Mouse (Mus musculus): Measurements from ENCODE around the gene Stac2.

The Stac2 gene

DNA sequence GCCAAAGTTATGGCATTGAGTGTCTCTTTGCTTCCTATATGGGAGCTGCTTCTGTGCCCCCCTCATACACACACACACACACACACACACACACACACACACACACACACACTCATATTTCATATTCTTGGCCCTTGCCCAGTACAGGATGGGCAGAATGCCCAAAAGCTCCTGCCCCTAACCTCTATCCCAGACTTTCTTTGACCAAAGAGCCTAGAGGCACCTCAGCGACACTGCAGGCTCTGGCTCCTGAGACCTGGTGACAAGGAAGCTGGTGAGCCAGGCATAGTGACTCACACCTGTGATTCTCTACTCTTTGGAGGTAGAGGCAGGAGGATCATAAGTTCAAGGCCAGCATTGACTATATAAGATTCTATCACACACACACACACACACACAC, 32.6 kb downstream of the Stac2 start:
- DNase-seq = no peak

DNA sequence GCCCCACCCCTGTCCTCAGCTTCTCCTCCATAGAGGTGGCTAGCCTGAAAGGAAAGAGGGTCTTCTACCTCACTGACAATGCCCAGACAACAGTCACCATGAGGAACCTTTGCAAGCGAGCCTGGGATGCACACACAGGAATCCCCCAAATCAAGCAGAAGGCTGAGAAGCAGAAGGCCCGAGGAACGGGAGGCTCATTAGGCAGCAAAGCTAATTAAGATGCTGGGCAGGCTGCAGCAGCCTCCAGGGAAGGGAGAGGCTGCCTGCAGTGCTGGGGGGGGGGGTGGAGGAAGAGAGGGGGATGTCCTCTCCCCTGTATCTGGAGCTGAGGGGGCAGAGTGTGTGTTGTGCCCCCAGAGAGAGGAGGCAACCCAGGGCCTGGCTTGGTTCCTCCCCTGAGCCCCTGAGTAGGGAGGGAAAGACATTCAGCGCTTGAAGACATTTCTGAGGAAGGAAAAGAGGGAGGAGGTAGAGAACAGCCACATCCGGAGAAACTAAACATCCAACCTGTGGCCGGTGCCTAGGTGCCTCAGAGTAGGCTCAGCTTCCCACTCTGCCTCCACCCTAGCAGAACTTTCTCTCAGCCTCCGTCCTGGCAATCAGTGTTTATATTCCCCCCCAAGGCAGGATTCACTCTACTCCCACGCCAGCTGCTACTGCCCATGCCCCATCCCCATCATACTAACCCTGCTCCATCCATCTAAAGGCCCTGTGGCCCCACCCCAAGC, 33.2 kb downstream of the Stac2 start:
- no peak for DNase-seq

DNA sequence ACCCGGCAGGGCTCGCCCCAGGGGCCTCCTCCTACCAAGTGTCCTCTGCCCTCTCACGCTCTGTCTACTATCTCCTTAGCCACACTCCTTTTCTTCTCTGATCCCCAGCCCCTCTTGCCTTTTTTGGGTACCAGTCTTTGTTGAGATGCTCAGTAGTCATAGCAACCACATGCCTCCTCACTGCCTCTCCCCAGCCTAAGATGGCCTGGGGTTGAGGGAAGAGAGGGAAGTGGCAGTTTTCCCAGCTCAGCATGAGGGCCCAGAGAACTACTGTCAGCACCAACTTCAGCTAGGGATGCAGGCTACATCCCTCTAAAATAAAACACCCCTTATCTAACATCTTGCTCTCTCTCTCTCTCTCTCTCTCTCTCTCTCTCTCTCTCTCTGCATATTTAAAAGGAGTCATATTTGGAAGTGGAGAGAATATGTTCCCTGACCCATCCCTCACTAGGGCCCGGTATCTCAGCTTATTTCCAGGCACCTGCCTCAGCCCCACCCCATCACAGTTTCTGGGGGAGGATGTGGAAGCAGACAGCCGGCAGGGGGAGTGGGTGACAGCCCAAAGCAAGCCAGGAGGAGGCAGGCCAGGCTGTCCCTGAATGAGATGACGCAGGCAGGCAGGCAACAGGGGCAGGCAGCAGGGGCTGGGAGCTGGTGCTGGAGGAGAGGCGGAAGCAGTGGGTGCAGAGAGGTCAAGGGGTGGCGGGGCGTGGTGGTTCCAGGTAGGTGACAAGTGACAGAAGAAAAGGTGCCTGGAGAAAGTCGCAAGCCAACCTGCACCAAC, 34.2 kb downstream of the Stac2 start:
- no peak for DNase-seq

DNA sequence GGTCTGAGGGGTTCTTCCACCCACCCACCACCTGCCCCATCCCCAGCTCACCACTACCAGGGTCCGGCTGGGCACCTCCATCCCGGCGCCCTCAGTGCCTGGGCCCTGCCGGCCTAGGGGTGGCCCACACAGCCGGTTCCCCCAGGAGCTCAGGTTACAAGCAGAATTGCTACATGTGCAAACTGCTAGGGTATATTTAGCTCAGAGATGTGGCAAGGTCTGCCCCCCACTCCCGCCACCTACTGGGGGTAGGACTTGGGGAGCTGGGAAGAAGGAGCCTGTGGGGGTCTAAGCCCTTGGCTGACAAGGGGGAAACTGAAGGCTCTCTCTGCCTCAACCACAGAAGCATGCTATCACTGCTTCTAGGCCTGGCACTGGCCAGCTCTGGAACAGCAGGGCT, 35.0 kb downstream of the Stac2 start:
- no peak for DNase-seq

DNA sequence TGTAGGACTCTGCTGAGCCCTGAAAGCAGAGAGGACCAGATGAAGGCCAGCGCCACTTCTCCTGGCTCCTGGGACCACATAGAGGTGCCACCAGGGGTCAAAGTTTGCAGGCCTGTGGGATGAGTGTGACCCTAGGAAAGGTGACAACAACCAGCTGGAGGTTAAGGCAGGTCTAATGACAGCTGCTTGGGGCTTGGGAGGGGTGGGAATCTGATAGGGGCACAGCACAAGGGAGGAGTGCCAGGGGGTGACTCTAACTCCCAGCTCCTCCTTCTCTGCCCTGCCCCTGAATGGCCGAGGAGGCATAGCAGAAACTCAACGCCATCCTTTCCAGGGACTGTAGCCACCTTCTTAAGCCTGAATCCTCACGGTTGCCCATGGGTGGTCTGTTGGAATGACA, 36.4 kb downstream of the Stac2 start:
- DNase-seq = no peak

DNA sequence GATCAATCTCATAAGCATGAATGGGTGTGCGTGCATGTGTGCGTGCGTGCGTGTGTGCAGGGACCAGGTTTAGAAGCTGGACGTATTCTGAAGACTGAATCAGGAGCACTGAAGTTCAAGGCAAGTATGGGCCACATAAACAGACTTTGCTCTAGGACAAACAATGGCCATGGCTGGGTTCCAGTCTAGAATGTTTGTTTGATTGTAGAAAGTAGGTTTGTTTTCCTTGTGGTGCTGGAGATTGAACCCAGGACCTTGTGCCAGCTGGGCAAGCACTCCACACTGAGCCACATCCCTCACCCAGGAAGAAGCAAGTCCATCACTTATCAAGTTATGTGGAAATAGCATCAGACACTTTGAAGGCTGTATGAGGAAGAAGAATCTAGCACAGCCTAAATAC, 37.1 kb downstream of the Stac2 start:
- DNase-seq = no peak

DNA sequence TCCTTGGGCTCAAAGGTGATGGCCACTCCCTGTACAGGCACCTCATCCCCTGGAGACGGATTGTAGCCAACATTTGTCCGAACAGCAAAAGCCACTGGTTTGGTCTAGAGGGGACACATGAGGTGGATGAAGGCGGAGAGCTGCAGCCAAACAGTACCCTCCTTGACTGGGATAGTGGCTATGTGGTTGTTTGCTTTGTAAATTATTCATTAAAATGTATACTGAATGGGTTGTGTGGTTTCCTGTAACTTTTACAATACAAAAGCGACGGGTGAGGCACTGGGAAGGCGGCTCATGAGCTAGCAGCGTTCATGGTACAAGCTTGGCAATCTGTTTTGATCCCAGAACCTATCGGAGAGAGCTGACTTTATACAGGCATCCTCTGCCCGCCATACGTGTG, 40.4 kb downstream of the Stac2 start:
- DNase-seq = no peak

DNA sequence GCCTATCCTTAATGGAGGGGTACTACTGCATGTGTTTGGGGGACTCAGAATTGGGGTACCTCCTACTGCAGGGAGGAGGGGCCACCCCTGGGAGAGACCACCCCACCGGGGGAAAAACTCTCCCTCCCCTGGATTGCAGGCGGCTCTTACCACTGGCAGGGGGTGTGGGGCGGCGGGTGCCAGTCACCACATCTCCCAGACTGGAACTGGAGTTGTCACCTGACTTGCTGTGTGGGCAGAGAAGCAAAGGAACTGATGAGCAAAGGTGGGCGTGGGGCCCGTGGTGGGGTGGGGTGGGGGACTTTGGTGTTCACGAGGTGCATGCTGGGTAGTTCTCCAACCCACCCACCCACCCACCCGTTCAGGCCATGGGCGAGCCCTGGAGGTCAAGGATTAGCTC, 41.5 kb downstream of the Stac2 start:
- no peak for DNase-seq

DNA sequence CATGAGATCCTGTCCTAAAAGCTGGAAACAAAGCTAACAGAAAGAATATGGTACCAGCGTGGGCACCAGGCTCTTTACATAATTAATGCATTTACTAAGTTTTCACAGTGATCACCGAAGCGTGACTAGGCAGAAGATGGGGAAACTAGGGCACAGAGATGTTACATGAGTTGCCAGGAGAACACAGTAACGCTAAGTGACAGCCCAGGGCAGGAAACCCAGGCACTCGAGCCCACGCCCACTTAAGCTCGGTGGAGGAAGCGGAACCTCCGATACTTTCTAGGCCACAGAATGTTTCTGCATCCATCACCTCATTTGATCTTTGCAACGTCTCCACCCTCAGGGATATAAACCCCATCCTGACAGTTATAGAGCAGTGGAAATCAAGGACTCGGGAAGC, 45.2 kb downstream of the Stac2 start:
- DNase-seq = no peak

DNA sequence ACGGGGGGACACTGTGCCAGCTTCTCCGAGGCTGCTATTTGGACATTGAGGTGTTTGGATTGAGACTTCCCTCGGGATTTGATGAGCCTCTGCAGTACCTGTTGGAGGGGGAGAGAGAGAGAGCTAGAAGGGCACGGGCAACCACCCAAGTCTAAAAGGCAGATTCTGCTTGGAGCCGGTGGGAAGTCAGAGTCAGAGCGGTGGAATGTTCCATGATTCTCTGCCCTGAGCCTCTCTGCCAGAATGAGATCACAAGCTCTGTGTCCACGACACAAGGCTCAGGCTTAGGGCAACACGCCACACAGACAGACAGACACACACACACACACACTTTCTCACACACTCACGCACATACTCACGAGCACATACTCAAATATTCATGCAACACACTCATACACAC, 47.6 kb downstream of the Stac2 start:
- DNase-seq = no peak

DNA sequence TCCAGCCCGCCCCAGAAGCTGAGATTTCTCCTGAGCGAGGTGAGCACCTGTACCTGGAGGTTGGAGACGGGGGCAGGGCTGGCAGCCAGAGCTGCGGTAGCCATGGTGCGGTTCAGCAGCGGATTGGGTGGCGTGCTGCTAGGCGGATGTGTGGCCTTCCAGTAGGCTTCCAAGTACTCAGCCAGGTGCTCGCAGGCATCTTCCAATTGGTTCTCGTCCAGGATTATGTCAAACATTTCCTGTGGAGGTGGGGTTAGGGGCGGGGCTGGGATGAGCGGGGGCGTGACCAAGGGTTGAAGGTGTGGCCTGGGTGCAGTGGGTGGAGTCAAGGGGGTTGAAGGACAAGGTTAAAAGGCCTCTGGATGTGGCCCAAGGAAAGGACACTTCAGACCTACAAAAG, 48.2 kb downstream of the Stac2 start:
- DNase-seq = no peak

DNA sequence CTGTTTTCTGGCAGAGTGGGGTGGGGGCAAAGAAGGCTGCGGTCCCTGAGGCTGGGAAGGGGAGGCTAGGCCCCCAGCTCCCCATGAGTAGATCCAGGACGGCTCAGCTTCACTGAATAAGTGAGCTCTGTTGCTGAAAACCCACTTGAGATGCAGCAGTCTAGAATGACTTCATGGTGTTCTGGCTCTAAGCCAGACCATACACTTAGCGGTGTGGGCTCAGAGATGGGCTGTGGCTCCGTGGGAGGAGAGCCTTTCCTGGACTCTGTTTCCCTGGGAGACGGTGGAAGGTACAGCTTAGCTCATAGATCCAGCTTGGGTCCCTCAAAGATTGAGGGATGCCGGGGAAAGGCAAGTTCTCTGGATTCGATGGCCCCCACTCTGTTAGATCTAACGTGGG, 49.1 kb downstream of the Stac2 start:
- DNase-seq = no peak

DNA sequence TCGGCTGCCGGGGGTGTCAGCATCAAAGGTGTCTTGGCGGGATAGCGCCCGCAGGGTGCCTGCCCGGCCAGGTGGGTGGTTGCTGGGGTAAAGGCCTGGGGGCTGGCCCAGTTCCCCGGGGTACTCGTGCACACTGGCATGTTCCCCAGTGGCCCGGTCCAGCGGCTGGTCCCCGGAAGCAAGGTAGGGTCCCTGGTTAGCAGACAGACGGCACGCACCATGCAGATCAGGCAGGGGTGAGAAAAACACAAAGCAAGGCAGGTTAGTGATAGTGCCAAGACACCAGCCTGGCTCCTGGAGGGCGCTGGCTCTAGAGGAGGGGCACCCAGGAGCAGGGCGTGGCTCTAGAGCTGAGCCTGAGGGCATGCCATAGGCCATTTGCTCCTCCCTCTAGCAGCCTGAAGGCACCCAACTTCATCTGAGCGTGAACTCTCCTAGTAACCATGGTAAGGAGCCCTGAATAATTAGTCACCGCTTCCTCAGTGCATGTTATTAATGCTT, 50.0 kb downstream of the Stac2 start:
- DNase-seq = no peak

DNA sequence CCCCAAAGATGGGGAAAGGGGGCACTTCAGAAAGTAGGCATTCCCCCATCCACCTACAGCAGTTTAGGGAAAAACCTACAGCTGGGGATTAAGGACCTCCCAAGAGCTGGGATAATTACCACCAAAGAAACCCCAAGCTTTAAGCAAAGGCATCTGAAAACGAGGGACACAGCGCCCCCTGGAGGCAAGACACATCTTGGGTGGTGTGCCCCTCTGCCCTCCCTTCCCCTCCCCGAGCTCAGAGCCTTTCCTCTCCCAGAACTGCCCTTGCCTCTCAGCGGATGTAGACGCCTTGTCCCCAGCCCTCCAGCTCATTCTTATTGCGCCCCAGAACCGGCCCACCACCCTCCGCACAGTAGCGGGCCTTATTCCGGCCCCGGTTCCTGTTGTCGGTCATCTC, 50.6 kb downstream of the Stac2 start:
- no peak for DNase-seq

DNA sequence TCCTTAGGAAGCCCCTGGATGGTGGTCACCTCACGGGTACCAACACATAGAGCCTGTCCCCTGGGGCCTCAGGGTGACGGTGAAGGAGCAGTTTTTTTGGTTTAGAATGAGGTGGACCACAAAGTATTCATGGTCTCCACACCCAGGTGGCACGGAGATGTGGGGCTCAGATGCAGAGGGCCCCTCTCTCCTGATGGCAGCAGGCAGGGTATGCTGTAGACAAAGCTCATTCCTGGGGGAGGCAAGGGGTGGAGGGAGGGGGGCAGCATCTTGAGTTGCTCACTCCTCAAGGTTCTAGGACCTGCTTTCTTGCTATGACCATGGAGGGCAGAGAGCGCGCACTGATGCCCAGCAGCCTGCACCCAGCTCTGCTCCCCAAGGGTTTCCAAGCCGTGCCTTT, 51.3 kb downstream of the Stac2 start:
- DNase-seq = no peak

DNA sequence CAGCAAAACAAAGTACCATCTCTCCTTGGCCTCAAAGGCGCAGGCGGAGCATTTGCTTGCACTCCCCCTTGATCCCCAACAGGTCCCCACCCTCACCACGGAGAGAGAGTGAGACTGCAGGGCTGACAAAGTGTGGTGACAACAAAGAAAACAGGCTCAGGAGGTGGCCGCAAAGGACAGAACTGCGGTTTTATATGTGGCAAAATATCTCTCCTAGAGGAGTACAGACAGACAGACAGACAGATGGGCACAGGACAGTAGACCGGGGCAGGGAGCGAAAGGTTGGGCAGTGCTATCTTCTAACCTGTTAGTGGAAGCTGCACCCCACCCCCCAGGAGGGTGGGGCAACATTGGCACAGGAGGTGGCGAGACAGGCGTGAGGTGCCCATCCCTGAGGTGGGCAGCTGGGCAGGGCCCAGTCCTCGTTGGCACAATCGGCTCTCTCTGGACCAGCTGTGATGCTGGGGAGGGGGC, 51.9 kb downstream of the Stac2 start:
- no peak for DNase-seq

DNA sequence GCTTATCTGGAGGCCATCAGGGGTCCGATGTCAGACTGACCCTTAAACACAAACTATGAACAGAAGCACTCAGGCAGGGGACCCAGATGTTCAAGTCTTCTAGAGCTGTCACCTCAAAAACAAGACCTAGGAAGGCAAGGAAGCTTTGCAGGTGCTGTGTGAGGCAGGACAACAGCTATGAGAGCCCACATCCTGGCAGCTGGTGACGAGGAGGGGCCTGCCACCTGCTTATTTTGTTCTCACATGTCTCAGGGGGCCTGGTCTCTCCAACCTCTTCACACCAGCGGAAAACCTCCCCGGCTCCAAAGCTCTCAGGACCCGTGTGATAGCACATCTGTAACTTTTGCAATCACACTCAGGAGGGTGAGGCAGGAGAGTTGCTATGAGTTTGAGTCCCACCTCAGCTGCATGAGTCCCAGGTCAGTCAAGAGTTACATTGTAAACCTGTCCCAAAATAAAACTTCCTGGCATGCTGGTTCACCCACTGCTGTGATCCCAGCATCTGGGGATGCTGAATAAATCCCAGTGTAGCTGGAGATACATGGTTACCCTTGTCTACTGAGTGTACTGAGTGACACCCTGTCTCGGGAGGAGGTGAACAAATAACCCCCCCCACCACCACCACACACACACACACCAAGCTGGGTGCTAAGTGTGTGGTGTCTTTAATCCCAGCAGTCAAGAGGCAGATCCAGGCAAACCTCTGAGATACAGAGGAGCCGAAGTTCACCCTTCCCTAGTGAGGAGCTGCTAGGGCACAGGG, 52.7 kb downstream of the Stac2 start:
- DNase-seq = no peak

DNA sequence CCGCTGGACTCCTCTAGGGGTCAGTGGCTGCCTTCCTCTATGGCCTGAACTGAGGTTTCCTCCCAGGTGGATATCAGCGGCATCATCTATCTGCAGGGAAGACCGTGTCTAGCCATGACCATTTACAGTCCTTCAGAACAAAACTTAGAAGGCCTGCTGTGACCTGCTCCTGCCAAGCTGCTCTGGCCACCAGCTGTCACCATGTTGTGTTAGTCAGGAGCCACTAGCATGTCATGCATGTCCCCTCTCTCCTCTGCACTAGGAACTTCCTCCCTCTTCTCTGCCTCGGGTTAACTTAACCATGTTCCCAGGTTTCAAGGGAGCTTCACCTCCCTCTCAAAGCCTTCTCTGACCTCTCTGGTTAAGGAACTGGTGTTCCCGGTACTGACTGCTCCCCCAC, 53.5 kb downstream of the Stac2 start:
- no peak for DNase-seq

DNA sequence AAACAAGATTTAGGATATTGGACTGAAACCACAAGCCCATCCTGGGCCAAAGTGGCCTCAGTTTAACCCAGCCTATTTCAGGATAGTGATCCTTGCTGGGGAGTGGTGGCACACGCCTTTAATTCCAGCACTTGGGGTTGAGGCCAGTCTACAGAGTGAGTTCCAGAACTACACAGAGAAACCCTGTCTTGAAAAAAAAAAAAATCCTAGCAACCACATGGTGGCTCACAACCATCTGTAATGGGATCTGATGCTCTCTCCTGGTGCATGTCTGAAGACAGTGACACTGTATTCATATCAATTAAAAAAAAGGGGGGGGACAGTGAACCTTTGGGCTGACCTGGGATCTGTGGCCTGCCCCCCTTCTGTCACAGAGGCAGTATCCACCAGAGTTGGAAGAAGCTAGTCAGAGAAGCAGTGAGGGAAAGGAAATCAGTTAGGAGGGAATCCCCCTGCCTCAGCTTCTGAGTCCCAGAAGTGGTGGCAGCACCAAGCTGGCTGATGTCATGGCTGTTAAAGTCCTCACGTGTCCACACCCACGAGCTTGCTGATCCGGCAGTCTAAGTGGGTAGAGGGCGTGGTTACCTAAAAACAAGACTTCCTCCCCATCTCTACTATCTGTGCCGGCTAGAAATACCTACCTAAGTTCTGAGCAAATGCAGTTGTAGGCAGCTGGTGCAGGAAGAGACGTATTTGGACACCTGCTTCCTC, 54.2 kb downstream of the Stac2 start:
- no peak for DNase-seq

DNA sequence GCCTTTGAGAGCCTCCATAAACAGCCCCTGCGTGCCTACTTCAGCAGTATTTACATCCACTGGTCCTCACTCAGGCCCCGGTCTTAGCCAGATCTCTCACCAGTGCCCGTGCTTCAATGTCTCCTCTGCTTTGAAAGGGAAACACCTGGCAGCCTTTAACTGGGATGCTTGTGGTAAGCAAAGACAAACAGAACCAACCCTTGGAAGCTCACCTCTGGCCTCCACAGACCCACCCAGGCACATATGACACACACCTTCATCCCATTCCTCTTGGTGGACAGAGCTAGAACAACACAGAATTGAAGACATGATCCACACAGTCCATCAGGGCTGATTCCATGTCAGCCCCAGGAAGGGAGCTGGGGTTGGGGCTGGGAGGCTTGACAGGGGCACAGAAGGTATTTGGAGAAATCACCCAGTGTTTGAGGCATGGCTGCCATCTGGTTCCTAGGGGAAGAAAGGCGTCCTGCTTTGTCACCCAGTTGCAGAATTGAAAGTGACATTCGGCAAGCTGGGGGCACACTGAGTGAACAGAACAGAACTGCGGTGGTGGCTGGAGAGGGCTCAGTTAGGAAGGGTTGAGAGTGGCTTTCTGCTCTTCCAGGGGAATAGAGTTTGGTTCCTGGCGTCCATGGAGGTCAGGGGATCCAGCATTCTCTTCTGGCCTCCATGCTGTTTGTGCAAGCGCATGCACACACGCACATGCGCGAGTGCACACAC, 55.0 kb downstream of the Stac2 start:
- no peak for DNase-seq

DNA sequence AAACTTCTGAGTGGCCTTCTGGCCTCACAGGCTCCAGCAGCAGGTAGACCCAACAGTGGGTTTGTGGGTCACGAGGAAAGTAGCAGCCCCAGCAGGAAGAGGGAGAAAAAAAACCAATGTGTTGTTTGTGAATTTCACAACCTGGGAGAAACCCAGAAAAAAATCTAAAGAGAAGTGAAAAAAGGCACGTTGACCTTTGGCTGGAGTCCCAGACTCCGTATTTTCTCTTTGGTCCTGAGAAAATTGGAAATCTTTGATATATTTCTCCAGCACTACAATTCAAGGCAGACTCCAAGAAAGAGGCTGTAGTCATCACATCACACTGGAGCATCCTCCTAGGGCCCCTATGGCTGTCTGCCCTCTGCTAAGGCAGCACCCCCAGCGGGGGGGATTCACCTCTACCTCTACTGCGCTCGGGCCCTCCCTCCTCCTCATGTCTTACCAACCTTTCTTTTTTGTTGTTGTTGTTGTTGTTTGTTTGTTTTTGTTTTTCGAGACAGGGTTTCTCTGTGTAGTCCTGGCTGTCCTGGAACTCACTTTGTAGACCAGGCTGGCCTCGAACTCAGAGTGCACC, 55.8 kb downstream of the Stac2 start:
- no peak for DNase-seq

DNA sequence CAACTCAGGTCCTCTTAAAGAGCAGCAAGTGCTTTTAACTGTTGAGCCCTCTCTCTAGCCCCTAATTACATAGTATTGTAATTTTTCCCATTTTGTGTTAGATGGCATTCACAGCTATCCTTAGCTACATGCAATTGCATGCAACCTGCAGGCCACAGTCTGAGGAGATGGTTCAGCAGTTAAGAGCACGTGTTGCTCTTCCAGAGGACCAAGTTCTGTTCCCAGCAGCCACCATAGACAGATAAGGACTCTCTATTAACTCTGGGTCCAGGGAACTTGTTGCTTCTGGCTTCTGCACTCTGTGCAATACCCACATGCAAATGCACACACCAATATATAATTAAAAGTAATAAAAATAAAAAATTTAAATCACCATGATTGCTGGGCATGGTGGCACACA, 56.6 kb downstream of the Stac2 start:
- DNase-seq = no peak
